Mouse (Mus musculus) cerebellum, adult (tissue): Measurements from ENCODE around the gene Ctsr.
"Not testable (repeated sequence)": the region's sequence is repeated elsewhere in the genome, so short reads cannot be mapped to it uniquely, and the experiment has no call there.

ENCODE experiments used
- ATAC-seq: cut with Nextera tagmentation; 2 replicates; pipeline ENCODE4 v1.9.2; 2017; ENCODE audit warnings: mild to moderate bottlenecking, moderate library complexity, mixed read lengths; ENCODE audit not compliant: insufficient number of reproducible peaks, low FRiP score, low TSS enrichment

The Ctsr gene

GRCm38 (mm10) chr13:61164156-61164555 is at the start of gene Ctsr:
Gene Ctsr, minus strand, starts transcription at chr13:61164256.
- no peak for ATAC-seq

GRCm38 (mm10) chr13:61203310-61203709 is 39.3 kb upstream of the Ctsr start, which contains the start of gene Cts6:
Gene Cts6, minus strand, starts transcription at chr13:61203410.
- ATAC-seq = no peak

- ATAC-seq = not testable (repeated sequence)
These were observed 21.3 kb upstream of the Ctsr start for GRCm38 (mm10) chr13:61185151-61185933.

- ATAC-seq = no peak
These were observed 566 bp upstream of the Ctsr start for GRCm38 (mm10) chr13:61164622-61165021.
